Mouse (Mus musculus) MEL (cell line): ENCODE results near the gene Hdac7. TPM values are rescaled to one million over a fixed set of nuclear protein-coding genes. Genes with fewer than 3 reads are reported as not detected.

Experiments
- DNase-seq: peaks from one replicate; pipeline ENCODE4 v3.0.0; 2011; ENCODE audit warnings: low read depth, low spot score
- H3K27ac ChIP-seq: 2 replicates; pipeline ENCODE4 v1.5.1; 2012; ENCODE audit warnings: low read depth, mild to moderate bottlenecking, control low read depth, low read length, moderate library complexity; ENCODE audit not compliant: control insufficient read depth
- H3K27me3 ChIP-seq, 2 experiments: fragments of 150-350 bp in 1 of 2; sonication (generic) in 1 of 2; 2 replicates each; pipeline ENCODE4 v1.6.1; 2012; ENCODE audit warnings: low read length in 2 of 2, mild to moderate bottlenecking in 2 of 2, improper control_type of control experiment in 1 of 2, moderate library complexity in 1 of 2; ENCODE audit not compliant: insufficient read depth in 2 of 2, control insufficient read depth in 1 of 2
- H3K36me3 ChIP-seq, 2 experiments: 2 replicates each; pipeline ENCODE4 v1.6.1; 2012 to 2014; ENCODE audit warnings: low read length in 2 of 2, improper control_type of control experiment in 1 of 2, inconsistent platforms in 1 of 2, mild to moderate bottlenecking in 1 of 2; ENCODE audit not compliant: insufficient read depth in 2 of 2, control insufficient read depth in 1 of 2
- H3K4me1 ChIP-seq, 2 experiments: fragments of 150-350 bp in 1 of 2; sonication (generic) in 1 of 2; 2 replicates each; pipeline ENCODE4 v1.6.1; 2012; ENCODE audit warnings: low read length in 2 of 2, improper control_type of control experiment in 1 of 2, mild to moderate bottlenecking in 1 of 2; ENCODE audit not compliant: insufficient read depth in 2 of 2, control insufficient read depth in 1 of 2
- H3K4me3 ChIP-seq, 2 experiments: fragments of 150-350 bp in 1 of 2; sonication (generic) in 1 of 2; 2 replicates each; pipeline ENCODE4 v1.5.1; 2012; ENCODE audit warnings: low read depth in 2 of 2, low read length in 2 of 2, mild to moderate bottlenecking in 2 of 2, moderate library complexity in 2 of 2, control low read depth in 1 of 2, improper control_type of control experiment in 1 of 2; ENCODE audit not compliant: control insufficient read depth in 1 of 2, insufficient read depth in 1 of 2
- H3K79me2 ChIP-seq: 2 replicates; pipeline ENCODE4 v1.6.1; 2012; ENCODE audit warnings: mild to moderate bottlenecking, low read length, moderate library complexity; ENCODE audit not compliant: control insufficient read depth, poor library complexity, insufficient read depth
- H3K9ac ChIP-seq: 2 replicates; pipeline ENCODE4 v1.6.1; 2012; ENCODE audit warnings: low read depth, mild to moderate bottlenecking, control low read depth, low read length, moderate library complexity; ENCODE audit not compliant: control insufficient read depth, poor library complexity, severe bottlenecking
- H3K9me3 ChIP-seq: fragments of 150-350 bp; sonication (generic); replicated peaks from 2 replicates; pipeline ENCODE4 v1.6.1; 2012; ENCODE audit warnings: mild to moderate bottlenecking, low read length, improper control_type of control experiment, moderate library complexity; ENCODE audit not compliant: insufficient read depth
- CHD2 ChIP-seq: IDR thresholded peaks from 2 replicates; pipeline ENCODE4 v1.6.1; 2011; ENCODE audit warnings: low read length, improper control_type of control experiment
- CTCF ChIP-seq, 3 experiments: IDR thresholded peaks in 2 of 3; conservative IDR thresholded peaks in 1 of 3; 2 replicates each; pipeline ENCODE4 v1.5.1; 2011 to 2012; ENCODE audit warnings: low read length in 3 of 3, low read depth in 2 of 3, mild to moderate bottlenecking in 2 of 3, improper control_type of control experiment in 1 of 3, inconsistent platforms in 1 of 3, mixed read lengths in 1 of 3, moderate library complexity in 1 of 3; ENCODE audit not compliant: control insufficient read depth in 1 of 3, insufficient read depth in 1 of 3, poor library complexity in 1 of 3, severe bottlenecking in 1 of 3
- ELF1 ChIP-seq: IDR thresholded peaks from 2 replicates; pipeline ENCODE4 v1.6.1; 2014; ENCODE audit warnings: low read depth, mild to moderate bottlenecking, inconsistent platforms, low read length, improper control_type of control experiment, moderate library complexity
- GABPA ChIP-seq: IDR thresholded peaks from 2 replicates; pipeline ENCODE4 v1.6.1; 2012; ENCODE audit warnings: low read depth, mild to moderate bottlenecking, inconsistent platforms, low read length, improper control_type of control experiment, moderate library complexity
- GATA1 ChIP-seq: IDR thresholded peaks from 2 replicates; pipeline ENCODE4 v1.6.1; 2011; ENCODE audit warnings: low read depth, low read length, improper control_type of control experiment
- HCFC1 ChIP-seq: IDR thresholded peaks from 2 replicates; pipeline ENCODE4 v1.6.1; 2012; ENCODE audit warnings: low read depth, mild to moderate bottlenecking, inconsistent platforms, low read length, improper control_type of control experiment, moderate library complexity
- JUND ChIP-seq: IDR thresholded peaks from 2 replicates; pipeline ENCODE4 v1.6.1; 2011; ENCODE audit warnings: low read depth, mild to moderate bottlenecking, improper control_type of control experiment, low read length
- KAT2A ChIP-seq: conservative IDR thresholded peaks from 2 replicates; pipeline ENCODE4 v1.6.1; 2012; ENCODE audit warnings: low read depth, low read length, improper control_type of control experiment, inconsistent platforms
- MAFK ChIP-seq: IDR thresholded peaks from 2 replicates; pipeline ENCODE4 v1.6.1; 2011; ENCODE audit warnings: low read depth, mild to moderate bottlenecking, low read length, improper control_type of control experiment, borderline replicate concordance
- MAX ChIP-seq: IDR thresholded peaks from 2 replicates; pipeline ENCODE4 v1.6.1; 2011; ENCODE audit warnings: low read length, improper control_type of control experiment
- MAZ ChIP-seq: IDR thresholded peaks from 2 replicates; pipeline ENCODE4 v1.6.1; 2012; ENCODE audit warnings: low read depth, mild to moderate bottlenecking, inconsistent platforms, low read length, improper control_type of control experiment
- MEF2A ChIP-seq: IDR thresholded peaks from 2 replicates; pipeline ENCODE4 v1.6.1; 2014; ENCODE audit warnings: low read depth, mild to moderate bottlenecking, inconsistent platforms, low read length, improper control_type of control experiment; ENCODE audit not compliant: poor library complexity, insufficient replicate concordance, severe bottlenecking; ENCODE audit errors: extremely low read depth
- MXI1 ChIP-seq: IDR thresholded peaks from 2 replicates; pipeline ENCODE4 v1.6.1; 2011; ENCODE audit warnings: mild to moderate bottlenecking, low read depth, low read length, improper control_type of control experiment
- NRF1 ChIP-seq: IDR thresholded peaks from 2 replicates; pipeline ENCODE4 v1.6.1; 2014; ENCODE audit warnings: low read depth, mild to moderate bottlenecking, inconsistent platforms, low read length, improper control_type of control experiment, moderate library complexity; ENCODE audit not compliant: poor library complexity, insufficient read depth, severe bottlenecking
- POLR2A ChIP-seq, 2 experiments: IDR thresholded peaks; 2 replicates each; pipeline ENCODE4 v1.6.1; 2011 to 2012; ENCODE audit warnings: low read length in 2 of 2, mild to moderate bottlenecking in 2 of 2, control low read depth in 1 of 2, improper control_type of control experiment in 1 of 2, low read depth in 1 of 2, moderate library complexity in 1 of 2; ENCODE audit not compliant: control insufficient read depth in 1 of 2, insufficient read depth in 1 of 2, poor library complexity in 1 of 2
- POLR2AphosphoS5 ChIP-seq: IDR thresholded peaks from 2 replicates; pipeline ENCODE4 v1.6.1; 2012; ENCODE audit warnings: low read depth, borderline replicate concordance, mild to moderate bottlenecking, inconsistent platforms, low read length, moderate library complexity, mixed read lengths
- RAD21 ChIP-seq: IDR thresholded peaks from 2 replicates; pipeline ENCODE4 v1.6.1; 2011; ENCODE audit warnings: mild to moderate bottlenecking, low read depth, low read length, improper control_type of control experiment
- SIN3A ChIP-seq: IDR thresholded peaks from 2 replicates; pipeline ENCODE4 v1.6.1; 2012; ENCODE audit warnings: low read length, improper control_type of control experiment, inconsistent platforms
- SMC3 ChIP-seq: IDR thresholded peaks from 2 replicates; pipeline ENCODE4 v1.6.1; 2011; ENCODE audit warnings: low read depth, low read length, improper control_type of control experiment
- TBP ChIP-seq: IDR thresholded peaks from 2 replicates; pipeline ENCODE4 v1.8.0; 2011; ENCODE audit warnings: low read depth, low read length, improper control_type of control experiment
- TCF12 ChIP-seq: IDR thresholded peaks from 2 replicates; pipeline ENCODE4 v1.6.1; 2014; ENCODE audit warnings: low read depth, mild to moderate bottlenecking, inconsistent platforms, low read length, improper control_type of control experiment, moderate library complexity
- UBTF ChIP-seq: IDR thresholded peaks from 2 replicates; pipeline ENCODE4 v1.6.1; 2012; ENCODE audit warnings: low read depth, mild to moderate bottlenecking, inconsistent platforms, low read length, improper control_type of control experiment, moderate library complexity, borderline replicate concordance; ENCODE audit not compliant: insufficient read depth
- USF1 ChIP-seq: IDR thresholded peaks from 2 replicates; pipeline ENCODE4 v1.6.1; 2014; ENCODE audit warnings: low read depth, mild to moderate bottlenecking, inconsistent platforms, low read length, improper control_type of control experiment, moderate library complexity
- USF2 ChIP-seq, 2 experiments: IDR thresholded peaks; 2 replicates each; pipeline ENCODE4 v1.6.1; 2011 to 2012; ENCODE audit warnings: improper control_type of control experiment in 2 of 2, low read length in 2 of 2, borderline replicate concordance in 1 of 2, inconsistent platforms in 1 of 2, low read depth in 1 of 2, mild to moderate bottlenecking in 1 of 2; ENCODE audit not compliant: insufficient read depth in 1 of 2
- ZC3H11A ChIP-seq: IDR thresholded peaks from 2 replicates; pipeline ENCODE4 v1.6.1; 2012; ENCODE audit warnings: low read depth, mild to moderate bottlenecking, inconsistent platforms, low read length, improper control_type of control experiment
- ZKSCAN1 ChIP-seq: IDR thresholded peaks from 2 replicates; pipeline ENCODE4 v1.6.1; 2012; ENCODE audit warnings: low read depth, mild to moderate bottlenecking, inconsistent platforms, low read length, improper control_type of control experiment, moderate library complexity
- ZMIZ1 ChIP-seq: IDR thresholded peaks from 2 replicates; pipeline ENCODE4 v1.6.1; 2012; ENCODE audit warnings: low read depth, mild to moderate bottlenecking, inconsistent platforms, low read length, improper control_type of control experiment, moderate library complexity
- ZNF384 ChIP-seq: IDR thresholded peaks from 2 replicates; pipeline ENCODE4 v1.6.1; 2012; ENCODE audit warnings: low read depth, mild to moderate bottlenecking, inconsistent platforms, low read length, improper control_type of control experiment
- polyA plus RNA-seq, 2 experiments: library from polyadenylated mRNA; stranded (reverse) in 1 of 2; unstranded in 1 of 2; fragments of >175 nt in 1 of 2; fragments of >200 nt in 1 of 2; gene quantifications; 2 replicates each; pipeline versions ENCODE4 v1.2.1 to v1.2.4; 2012; ENCODE audit warnings: low replicate concordance in 2 of 2, low read depth in 1 of 2; ENCODE audit not compliant: insufficient read length in 2 of 2, insufficient read depth in 1 of 2, missing spikeins in 1 of 2
- total RNA-seq: library from RNA; depleted of rRNA; stranded (reverse); fragments of 300-350 nt; gene quantifications from 2 replicates; pipeline ENCODE4 v1.2.3, GENCODE M21; 2012

Hdac7 gene
- total and polyA plus RNA-seq, 3 experiments = 100 to 389 TPM; not detected in 1

DNA sequence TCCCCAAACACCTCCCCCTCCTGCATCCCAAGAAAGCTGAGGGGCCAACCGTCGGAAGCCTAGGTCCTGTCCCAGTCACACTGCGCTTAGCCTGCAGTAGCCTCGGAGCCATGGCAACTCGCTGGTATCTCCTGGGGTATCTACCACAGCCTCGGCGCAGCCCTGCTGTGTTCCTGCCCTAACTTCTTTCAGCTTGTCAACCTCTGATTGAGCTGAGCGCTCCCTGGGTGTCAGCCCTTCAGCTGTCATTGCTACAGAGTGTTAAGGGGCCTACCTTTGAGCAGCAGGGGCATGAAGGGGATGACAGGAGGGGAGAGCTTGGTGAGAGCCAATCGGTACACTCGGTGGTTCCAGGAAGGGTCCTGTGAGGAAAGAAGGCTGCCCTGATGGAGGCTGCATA, 96.0 kb downstream of the Hdac7 start (continued):
- no peak for TF ChIP-seq GABPA
- no peak for TF ChIP-seq USF1
- TF ChIP-seq CHD2 = no peak
- no peak for TF ChIP-seq KAT2A
- no peak for TF ChIP-seq RAD21
- peak; percentile 61; the same call in 1 of the 2 replicates for TF ChIP-seq TBP
- TF ChIP-seq ZKSCAN1 = no peak
- no peak for TF ChIP-seq SMC3
- TF ChIP-seq POLR2AphosphoS5 = no peak
- TF ChIP-seq ZC3H11A = no peak
- TF ChIP-seq, all 39 proteins: peak for 15

DNA sequence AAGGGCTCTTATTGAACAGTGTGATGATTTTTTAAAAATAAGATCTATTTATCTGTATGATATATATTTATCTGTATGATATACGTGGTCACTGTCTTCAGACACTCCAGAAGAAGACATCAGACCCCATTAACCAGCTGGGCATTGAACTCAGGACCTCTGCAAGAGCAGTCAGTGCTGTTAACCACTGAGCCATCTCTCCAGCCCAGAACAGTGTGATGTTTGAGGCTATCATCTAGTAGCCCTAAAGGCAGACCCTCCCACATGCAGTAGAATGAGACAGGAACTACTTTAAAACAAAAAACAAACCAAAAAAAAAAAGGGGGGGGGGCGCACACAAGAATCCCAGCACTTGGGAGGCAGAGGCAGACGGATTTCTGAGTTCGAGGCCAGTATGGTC, 96.8 kb downstream of the Hdac7 start:
- H3K4me1 ChIP-seq = peaks cover 9 to 59% of the 10 kb centered on the region in 2 experiments
- TF ChIP-seq USF2 (IDR thresholded peaks at IDR 0.05; ENCODE audit: borderline replicate concordance in 1 of 2, insufficient read depth in 1 of 2, low read depth in 1 of 2, low read length in 2 of 2) = no peak
- 0 out of 2 replicates have a peak, but pooled peaks have one; percentile 29 for TF ChIP-seq ZNF384
- TF ChIP-seq HCFC1 = no peak
- TF ChIP-seq ELF1 = no peak
- TF ChIP-seq TBP = peak; percentile 94
- TF ChIP-seq, all 39 proteins: peak for 2
- Histone ChIP-seq H3K9ac (peak overlapping the region; percentile 37), H3K36me3 (peaks cover 0 to 38% of the 10 kb centered on the region in 2 experiments; a peak in 2 of 4 replicates), H3K4me3 (no peak overlapping the region), H3K9me3 (no peaks in the 10 kb centered on the region), H3K79me2 (no peaks in the 10 kb centered on the region; the same call in 1 of the 2 replicates), H3K27ac (peak overlapping the region; percentile 82), H3K27me3 (no peaks in the 10 kb centered on the region)
- no peak for DNase-seq

DNA sequence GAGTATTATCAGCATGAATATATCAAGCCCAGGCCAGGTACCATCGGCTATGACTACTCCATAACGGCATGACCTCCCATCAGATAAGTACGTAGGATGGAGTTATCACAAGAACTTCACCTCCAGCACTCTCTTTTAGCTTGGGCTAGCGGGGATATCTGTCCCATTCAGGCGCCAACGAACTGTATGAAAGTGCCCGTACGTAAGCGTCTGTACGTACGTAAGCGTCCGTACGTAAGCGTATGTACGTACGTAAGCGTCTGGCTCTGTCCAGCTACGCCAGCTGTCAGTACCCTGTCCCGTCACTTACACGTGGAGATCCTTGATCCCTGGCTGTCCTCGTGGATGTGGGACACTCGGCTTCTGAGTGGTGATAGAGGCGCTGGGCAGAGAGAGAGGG, 97.6 kb downstream of the Hdac7 start:
- DNase-seq = peak; percentile 93
- peak overlapping the region; percentile 3 to 45 for H3K4me3 ChIP-seq
- H3K36me3 ChIP-seq = peaks cover 0 to 38% of the 10 kb centered on the region in 2 experiments; a peak in 2 of 4 replicates
- peaks cover 9 to 63% of the 10 kb centered on the region in 2 experiments for H3K4me1 ChIP-seq
- peak overlapping the region; percentile 71 for H3K9ac ChIP-seq
- no peaks in the 10 kb centered on the region for H3K9me3 ChIP-seq
- peak overlapping the region; percentile 82 for H3K27ac ChIP-seq
- H3K27me3 ChIP-seq = no peaks in the 10 kb centered on the region
- H3K79me2 ChIP-seq = no peaks in the 10 kb centered on the region; the same call in 1 of the 2 replicates
- TF ChIP-seq MAX (peak; percentile 63), POLR2A (IDR thresholded peaks at IDR 0.05; ENCODE audit: control insufficient read depth in 1 of 2, insufficient read depth in 1 of 2, low read depth in 1 of 2, low read length in 2 of 2, poor library complexity in 1 of 2) (peak; percentile 59 to 87; a peak in 3 of 4 replicates), MAZ (no peak), POLR2AphosphoS5 (no peak), TCF12 (peak; percentile 87), GABPA (no peak), JUND (no peak), ZC3H11A (no peak), MAFK (no peak), GATA1 (peak; percentile 90), UBTF (no peak), USF2 (IDR thresholded peaks at IDR 0.05; ENCODE audit: borderline replicate concordance in 1 of 2, insufficient read depth in 1 of 2, low read depth in 1 of 2, low read length in 2 of 2) (no peak), ZMIZ1 (no peak), HCFC1 (peak; percentile 68; the same call in 1 of the 2 replicates), NRF1 (no peak), CTCF (IDR thresholded peaks at IDR 0.05 in 2 of 3, conservative IDR thresholded peaks at IDR 0.05 in 1 of 3; ENCODE audit: control insufficient read depth in 1 of 3, insufficient read depth in 1 of 3, low read depth in 2 of 3, low read length in 3 of 3, poor library complexity in 1 of 3, severe bottlenecking in 1 of 3) (no peak), MXI1 (peak; percentile 96), SIN3A (peak; percentile 83; the same call in 1 of the 2 replicates), ZKSCAN1 (no peak), MEF2A (no peak)
